Mouse (Mus musculus): ENCODE data around the gene Ss18l2.

Ss18l2 gene

GRCm38 (mm10) chr9:121709898-121710583 is at the start of gene Ss18l2:
Ss18l2 (plus strand) TSS chr9:121710329.
- peak; percentile 91 for DNase-seq (ENCODE audit: extremely low read depth, low read depth, low spot score)

GRCm38 (mm10) chr9:121663467-121663866 is 46.7 kb upstream of the Ss18l2 start:
- DNase-seq (ENCODE audit: extremely low read depth, low read depth, low spot score): no peak

DNA sequence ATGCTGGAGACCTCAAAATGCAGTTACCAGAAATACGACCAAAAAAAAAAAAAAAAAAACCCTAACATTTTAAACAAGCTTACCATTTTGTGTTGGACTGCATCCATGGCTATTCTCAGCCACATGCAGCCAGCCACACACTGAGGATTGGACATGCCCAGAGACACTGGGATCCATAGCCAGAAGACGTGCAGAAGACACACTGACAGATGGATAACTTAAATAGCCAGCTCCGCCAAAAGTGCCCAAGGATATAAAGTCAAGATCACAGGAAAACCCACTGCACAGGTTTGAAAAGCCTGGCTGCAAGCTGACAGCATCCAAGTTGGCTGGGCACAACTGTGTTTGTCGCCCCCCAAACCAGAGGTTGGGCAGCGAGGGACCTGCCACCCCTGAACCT is 46.0 kb upstream of the Ss18l2 start:
- DNase-seq (ENCODE audit: extremely low read depth, low read depth, low spot score): no peak

- DNase-seq (ENCODE audit: extremely low read depth, low read depth, low spot score): no peak
Observed at GRCm38 (mm10) chr9:121666957-121667630, 43.0 kb upstream of the Ss18l2 start.

DNA sequence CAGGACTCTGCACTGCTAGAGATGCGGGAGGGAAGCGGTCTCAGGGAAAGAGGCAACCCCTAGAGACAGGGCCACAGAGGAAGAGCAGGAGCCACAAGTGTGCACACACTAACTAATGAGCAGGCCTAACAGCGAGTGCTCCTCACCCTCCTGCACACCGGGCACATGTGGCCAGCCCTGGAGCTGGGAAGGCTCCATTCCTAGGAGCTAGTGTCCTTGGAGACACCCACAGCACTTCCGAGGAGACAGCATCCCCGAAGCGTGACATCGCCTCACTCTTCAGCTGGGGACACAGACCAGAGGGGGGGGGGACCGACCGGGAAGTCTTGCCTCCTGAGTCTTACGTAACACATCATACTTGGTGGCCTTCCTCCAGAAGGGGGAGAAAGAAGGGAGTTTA is 42.3 kb upstream of the Ss18l2 start:
- no peak for DNase-seq (ENCODE audit: extremely low read depth, low read depth, low spot score)

DNA sequence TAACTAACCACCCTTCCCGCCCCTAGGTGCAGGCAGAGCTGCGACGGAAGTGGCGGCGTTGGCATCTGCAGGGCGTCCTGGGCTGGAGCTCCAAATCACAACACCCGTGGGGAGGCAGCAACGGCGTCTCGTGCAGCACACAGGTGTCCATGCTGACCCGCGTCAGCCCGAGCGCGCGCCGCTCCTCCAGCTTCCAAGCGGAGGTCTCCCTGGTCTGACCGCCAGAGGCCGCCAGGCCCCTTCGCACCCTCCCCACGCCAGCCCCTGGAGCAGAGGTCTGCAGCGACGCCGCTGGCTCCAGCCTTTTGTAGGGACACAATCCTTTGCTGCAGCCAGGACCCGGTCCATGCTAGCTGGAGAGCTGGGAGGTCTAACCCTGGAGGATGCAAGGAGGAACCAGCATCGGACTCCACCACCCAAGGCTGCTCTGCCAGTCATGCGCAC is 40.8 kb upstream of the Ss18l2 start:
- DNase-seq (ENCODE audit: extremely low read depth, low read depth, low spot score): no peak

- DNase-seq (ENCODE audit: extremely low read depth, low read depth, low spot score): no peak
Observed at GRCm38 (mm10) chr9:121671300-121671699, 38.8 kb upstream of the Ss18l2 start.

GRCm38 (mm10) chr9:121672311-121672710 is 37.8 kb upstream of the Ss18l2 start:
- no peak for DNase-seq (ENCODE audit: extremely low read depth, low read depth, low spot score)

DNA sequence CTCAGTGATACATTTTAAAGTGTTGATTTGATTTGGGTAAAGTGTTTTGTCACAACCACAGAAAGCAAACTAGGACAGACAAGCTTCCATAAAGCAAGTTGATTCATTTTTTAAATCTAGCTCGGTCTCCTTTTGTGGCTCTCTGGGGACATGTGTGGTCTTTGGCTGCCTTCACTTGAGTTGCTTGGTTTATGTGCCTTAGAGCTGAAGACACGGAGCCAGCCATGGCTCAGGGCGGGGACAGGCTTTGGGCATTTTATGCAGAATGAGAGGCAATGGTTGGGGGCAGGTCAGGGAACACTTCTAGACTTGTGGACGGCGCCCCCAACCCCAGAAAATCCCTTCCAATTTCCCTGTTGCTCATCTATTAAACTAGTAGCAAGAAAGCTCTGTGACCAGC is 36.4 kb upstream of the Ss18l2 start:
- DNase-seq (ENCODE audit: extremely low read depth, low read depth, low spot score): no peak

DNA sequence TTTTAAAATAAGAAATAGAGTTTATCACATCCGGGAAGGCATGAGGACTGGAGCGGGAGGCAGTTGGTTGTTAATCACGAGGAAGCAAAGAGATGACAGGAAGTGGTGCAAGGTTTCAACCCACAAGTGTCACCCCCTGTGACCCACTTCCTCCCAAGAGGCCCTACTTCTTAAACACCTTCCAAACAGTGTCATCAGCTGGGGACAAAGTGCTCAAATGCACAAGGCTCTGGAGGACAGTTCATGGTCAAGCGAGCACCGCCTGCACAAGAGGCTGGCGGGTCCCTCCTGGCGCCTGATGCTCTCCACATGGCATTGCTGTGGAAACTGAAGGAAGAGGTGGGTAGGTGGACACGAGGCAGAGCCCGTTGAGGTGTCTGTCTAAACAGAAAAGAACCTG is 35.1 kb upstream of the Ss18l2 start:
- DNase-seq (ENCODE audit: extremely low read depth, low read depth, low spot score): no peak

DNA sequence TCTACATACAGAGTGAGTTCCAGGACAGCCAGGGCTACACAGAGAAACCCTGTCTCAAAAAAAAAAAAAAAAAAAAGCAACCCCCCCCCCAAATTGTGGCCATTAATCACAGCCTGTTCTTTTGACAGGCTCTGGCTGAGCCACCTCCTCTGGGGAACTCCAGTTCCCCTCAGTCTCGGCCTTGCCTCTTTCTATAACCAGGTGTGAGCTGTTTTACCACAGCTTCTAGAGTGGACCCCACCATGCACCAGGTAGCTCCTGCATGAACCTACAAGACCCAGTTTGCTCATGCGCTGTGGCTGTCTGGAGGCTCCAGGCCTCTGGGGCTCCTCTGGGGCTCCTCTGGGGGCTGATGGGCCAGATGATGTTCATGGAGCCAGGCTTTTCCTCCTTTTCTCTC is 34.6 kb upstream of the Ss18l2 start:
- DNase-seq (ENCODE audit: extremely low read depth, low read depth, low spot score): no peak

GRCm38 (mm10) chr9:121677069-121677468 is 33.1 kb upstream of the Ss18l2 start:
- no peak for DNase-seq (ENCODE audit: extremely low read depth, low read depth, low spot score)

DNA sequence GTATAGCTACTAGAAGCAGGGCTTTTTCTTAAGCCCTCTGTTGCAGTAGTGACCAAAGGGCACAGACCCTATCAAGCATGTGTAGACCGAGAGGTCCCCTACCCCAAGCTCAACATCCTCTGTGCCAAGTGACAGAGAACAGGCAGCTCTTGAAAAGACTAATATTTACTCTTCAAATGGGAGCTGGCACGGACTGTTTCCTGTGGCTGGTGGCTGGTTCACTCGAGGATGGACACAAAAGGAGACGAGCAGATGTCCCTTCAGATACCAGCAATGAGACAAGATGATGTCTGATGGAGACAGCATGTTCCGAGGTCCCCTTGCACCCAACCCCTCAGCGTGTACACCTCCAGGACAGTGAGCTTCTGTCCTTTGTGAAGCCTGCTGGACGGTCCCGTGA is 32.7 kb upstream of the Ss18l2 start:
- no peak for DNase-seq (ENCODE audit: extremely low read depth, low read depth, low spot score)

- no peak for DNase-seq (ENCODE audit: extremely low read depth, low read depth, low spot score)
Observed at GRCm38 (mm10) chr9:121679549-121679948, 30.6 kb upstream of the Ss18l2 start.

DNA sequence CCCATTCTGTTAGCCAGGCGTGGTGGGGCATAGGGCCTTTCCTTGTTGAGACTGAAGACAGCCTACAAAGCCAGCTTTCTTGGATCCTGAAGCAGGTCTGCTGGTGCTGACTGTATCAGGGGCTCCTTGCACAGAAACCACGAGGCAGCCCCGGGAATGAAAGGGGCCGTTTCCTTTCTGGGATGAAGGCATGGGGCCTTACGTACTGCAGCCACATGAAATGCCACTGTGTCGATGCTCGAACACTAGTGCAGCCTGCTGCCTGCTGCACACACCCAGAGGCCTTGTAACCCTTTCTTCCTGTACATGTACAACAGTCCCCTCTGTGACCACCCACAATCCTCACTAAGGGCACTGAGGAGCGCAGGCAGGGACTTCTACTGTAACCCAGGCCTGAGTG is 28.9 kb upstream of the Ss18l2 start:
- no peak for DNase-seq (ENCODE audit: extremely low read depth, low read depth, low spot score)

GRCm38 (mm10) chr9:121682037-121682680 is 28.0 kb upstream of the Ss18l2 start:
- no peak for DNase-seq (ENCODE audit: extremely low read depth, low read depth, low spot score)

DNA sequence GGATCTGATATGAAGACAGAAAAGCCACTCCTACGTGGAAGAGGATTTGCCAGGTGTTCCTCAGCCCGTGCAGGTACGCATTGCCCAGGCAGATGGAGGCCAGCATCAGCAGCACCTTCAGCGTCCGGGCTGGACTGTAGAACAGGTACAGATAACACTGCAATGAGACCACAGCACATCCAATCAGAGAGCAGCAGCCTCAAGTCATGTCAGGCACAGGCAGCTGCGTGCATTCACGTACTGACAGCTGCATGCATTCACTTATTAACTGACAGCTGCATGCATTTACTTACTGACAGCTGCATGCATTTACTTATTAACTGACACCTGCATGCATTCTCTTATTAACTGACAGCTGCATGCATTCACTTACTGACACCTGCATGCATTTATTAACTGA is 25.4 kb upstream of the Ss18l2 start:
- DNase-seq (ENCODE audit: extremely low read depth, low read depth, low spot score): no peak

GRCm38 (mm10) chr9:121690200-121690651 is 19.9 kb upstream of the Ss18l2 start:
- DNase-seq (ENCODE audit: extremely low read depth, low read depth, low spot score): no peak

- DNase-seq (ENCODE audit: extremely low read depth, low read depth, low spot score): no peak
Observed at GRCm38 (mm10) chr9:121690734-121691133, 19.4 kb upstream of the Ss18l2 start.

- no peak for DNase-seq (ENCODE audit: extremely low read depth, low read depth, low spot score)
Observed at GRCm38 (mm10) chr9:121694736-121695135, 15.4 kb upstream of the Ss18l2 start.

DNA sequence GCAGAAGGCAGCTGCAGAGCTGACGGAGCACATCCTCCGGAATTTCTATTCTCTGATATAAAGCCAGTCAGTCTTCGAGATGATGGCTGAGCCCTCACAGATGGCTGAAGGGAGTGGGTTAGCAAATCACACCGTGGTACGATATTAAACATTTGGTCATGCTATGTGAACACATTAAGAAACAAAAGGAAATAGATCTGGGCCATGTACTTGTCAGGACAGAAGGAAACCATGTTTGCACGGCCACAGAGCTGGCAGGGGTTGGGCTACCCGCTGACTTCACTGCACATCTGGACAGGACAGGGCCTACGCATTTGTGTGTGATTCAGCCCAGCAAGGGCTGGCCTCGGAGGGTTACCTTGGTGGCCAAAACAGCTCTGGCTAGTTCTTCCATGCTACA is 13.5 kb upstream of the Ss18l2 start:
- DNase-seq (ENCODE audit: extremely low read depth, low read depth, low spot score): no peak

All from fat pad, adult 2 months (tissue).